Mouse (Mus musculus): ENCODE measurements around the gene Smad1. TPM values are rescaled to one million over a fixed set of nuclear protein-coding genes. Genes with fewer than 3 reads are reported as not detected.
"Not testable (repeated sequence)": the region's sequence is repeated elsewhere in the genome, so short reads cannot be mapped to it uniquely, and the experiment has no call there.

Smad1 gene
- total RNA-seq (2014; fragmentation: Nextera tagmentation) = 13.7 and 18.2 TPM in 2 replicates
- total RNA-seq (2017) = 16.4 and 17.3 TPM in 2 replicates

DNA sequence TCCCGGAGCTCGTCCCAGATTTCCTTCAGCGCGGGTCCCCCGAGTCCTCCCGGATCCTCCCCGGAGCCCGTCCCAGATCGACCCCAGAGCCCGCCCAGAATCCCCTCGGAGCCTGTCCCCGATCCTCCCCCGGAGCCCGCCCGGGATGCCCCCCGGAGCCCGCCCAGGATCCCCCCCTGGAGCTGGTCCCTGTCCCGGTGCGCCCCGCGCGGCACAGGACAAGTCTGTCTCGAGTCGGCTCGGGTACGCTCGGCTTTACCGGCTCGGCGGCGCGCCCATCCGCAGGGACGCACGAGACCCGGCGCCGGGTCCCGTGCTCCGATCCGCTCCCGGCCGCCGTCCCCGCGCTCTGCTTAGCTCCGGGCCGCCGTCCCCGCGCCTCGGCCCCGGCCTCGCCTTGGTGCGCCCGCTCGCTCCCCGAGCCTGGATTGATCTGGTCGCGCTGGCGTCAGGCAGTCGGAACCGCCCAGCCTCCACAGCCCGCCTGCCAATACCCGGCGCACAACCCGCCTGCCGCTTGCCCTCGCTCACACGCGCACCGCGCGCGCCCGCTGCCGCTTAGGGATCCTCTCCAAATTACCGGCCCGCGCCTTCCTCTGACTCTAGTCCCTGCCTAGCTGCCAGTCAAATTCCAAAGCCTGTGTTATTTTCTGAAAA, at the start of gene Smad1:
Gene Smad1 (minus strand): TSS at position 525 of the 657 bp plus-strand sequence.
- peak; percentile 78 for ATAC-seq (replicated peaks; ENCODE audit: poor library complexity, severe bottlenecking)

- peak; percentile 70 for ATAC-seq (replicated peaks; ENCODE audit: poor library complexity, severe bottlenecking)
Measured at GRCm38 (mm10) chr8:79447260-79447853, 48.0 kb upstream of the Smad1 start.

DNA sequence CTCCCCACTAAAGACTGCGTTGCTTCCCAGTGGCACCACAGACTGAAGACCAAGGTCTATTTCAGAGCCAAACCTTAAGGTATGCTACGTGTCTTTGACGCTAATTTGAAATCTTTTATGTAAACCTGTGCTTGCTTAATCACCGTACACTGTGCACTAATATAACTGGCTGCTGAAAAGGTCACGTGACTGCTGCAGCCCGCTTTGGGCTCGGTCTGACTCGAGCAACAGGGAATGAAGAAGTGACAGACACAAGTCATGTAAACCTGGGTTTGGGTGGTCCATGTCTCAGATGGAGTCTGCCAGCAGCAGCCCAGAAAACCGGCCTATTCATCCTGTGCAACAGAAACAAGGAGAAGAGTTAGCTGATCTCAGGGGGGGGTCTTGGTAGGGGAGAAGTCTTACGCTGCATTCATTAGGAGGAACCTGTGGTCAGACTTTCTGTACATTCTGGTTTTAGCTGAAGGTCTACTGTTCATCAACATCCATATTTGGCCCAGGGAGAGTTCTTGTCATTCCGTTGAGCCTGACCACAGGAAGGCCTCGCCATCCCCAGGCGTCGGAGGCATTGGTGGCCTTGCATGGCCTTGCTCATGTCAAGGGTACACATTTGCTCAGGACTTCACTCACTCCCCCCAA, 44.3 kb upstream of the Smad1 start:
- ATAC-seq (replicated peaks; ENCODE audit: poor library complexity, severe bottlenecking) = peak; percentile 68

- no peak for ATAC-seq (replicated peaks; ENCODE audit: poor library complexity, severe bottlenecking)
Measured at GRCm38 (mm10) chr8:79433953-79434500, 34.7 kb upstream of the Smad1 start.

DNA sequence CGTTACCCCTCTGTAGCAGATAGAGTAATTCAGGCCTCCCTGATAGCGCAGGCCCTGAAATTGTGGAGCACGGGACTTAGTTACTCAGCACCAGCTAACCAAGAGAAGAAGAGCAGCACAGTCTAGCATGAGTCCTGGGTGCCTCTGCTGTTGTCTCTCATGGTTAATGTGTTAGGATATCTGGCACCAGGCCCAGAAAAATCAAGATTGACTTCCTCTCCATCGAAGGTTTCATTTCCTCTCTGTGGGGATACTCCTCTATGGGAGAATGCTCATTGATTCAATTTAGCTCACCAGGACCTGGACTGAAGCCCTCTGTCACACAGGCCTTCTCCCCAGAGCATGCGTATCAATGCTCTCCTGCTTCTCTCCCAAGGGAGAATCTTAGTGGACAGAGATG, 15.6 kb upstream of the Smad1 start:
- ATAC-seq (replicated peaks; ENCODE audit: poor library complexity, severe bottlenecking) = peak; percentile 93

DNA sequence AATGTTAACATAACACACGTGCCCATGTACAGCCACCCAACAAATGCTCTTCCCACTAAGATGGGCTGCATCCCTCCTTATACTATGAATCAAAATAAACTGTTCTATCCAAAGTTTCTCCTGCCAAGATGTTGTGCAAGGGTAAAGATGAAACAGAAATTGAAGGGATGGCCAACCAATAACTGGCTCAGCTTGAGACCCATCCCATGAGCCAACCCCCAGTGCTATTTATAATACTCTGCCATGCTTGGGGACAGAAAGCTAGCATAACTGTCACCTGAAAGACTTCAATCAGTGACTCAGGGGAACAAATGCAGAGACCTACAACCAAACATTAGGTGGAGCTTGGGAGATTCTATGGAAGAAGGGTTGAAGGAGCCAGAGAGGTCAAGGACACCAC, 11.2 kb upstream of the Smad1 start:
- ATAC-seq (replicated peaks; ENCODE audit: poor library complexity, severe bottlenecking) = no peak

DNA sequence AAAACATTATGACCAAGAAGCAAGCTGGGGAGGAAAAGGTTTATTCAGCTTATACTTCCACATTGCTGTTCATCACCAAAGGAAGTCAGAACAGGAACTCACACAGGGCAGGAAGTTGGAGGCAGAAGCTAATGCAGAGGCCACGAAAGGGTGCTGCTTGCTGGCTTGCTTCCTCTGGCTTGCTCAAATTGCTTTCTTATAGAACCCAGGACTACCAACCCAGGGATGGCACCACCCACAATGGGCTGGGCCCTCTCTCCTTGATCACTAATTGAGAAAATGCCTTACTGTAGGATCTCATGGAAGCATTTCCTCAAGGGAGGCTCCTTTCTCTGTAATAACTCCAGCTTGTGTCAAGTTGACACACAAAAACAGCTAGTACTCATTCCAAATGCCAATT, 8.0 kb upstream of the Smad1 start:
- not testable (repeated sequence) for ATAC-seq (replicated peaks; ENCODE audit: poor library complexity, severe bottlenecking)

DNA sequence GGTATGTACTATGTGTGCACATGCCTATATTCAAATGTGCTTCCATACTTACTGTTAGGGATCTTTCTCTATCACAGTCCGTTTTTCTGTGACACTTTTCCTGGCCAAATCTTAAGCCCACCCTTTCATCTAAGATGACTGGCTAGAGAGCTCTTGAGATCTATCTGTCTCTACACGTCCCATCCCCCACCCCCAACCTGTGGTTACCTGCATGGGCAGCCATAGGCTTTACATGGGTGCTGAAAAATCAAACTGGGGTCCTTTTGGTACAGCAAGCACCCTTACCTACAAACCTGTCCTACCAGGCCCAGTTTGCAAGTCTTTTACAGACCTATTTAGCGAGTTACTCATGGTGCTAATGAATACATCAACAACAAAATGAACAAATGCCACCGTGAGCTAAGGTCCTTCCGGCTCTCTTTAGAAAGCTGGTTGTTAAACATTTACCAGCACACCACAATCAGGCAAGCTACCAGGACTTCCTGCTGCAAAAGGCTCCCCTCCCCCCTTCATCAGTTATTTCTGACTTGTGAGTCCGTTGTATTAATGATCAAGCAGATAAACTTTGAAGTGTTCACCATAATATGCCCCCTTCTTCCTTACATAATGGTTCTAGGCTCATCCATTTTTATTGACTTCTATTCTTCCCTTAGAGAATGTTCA, 5.7 kb upstream of the Smad1 start:
- ATAC-seq (replicated peaks; ENCODE audit: poor library complexity, severe bottlenecking) = no peak

DNA sequence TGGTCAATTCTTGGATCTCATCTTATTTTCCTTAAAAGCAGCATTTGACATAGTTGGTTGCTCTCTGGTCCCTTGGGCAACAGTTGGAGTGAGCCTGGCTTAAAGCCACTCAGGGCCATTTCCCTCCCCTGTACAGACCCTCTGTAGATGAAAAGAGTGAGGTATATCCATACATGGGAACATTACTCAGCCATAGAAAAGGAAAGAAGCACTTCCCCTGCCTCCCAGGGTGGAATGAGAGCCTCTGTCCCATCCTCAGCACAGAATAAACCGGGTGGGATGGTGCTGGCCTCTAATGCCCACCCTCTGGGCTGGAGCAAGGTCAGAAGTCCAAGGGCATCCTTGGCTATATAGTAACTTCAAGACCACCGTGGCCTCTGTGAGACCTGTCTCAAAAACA, 1.4 kb upstream of the Smad1 start:
- no peak for ATAC-seq (replicated peaks; ENCODE audit: poor library complexity, severe bottlenecking)

GRCm38 (mm10) chr8:79398251-79398981, 902 bp downstream of the Smad1 start:
- peak; percentile 61 for ATAC-seq (replicated peaks; ENCODE audit: poor library complexity, severe bottlenecking)

GRCm38 (mm10) chr8:79397705-79398250, 1.5 kb downstream of the Smad1 start:
- ATAC-seq (replicated peaks; ENCODE audit: poor library complexity, severe bottlenecking) = peak; percentile 32

DNA sequence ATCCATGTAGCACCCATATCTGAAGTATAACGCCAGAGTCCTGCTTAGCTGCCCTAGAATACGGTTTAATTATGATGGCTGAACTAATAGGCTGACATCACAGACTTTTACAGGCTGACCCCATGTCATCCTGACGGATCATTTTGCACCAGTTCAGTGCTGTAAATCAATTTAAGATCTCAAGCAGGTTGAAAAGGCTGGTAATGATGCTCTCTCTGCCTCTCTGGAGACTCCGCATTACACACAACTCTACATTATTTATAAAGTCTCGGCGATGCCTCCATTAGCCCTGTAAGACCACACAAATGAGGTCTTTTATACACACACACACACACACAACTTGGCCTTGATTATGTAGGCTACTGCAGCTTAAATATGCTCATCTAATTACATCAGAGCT, 2.4 kb downstream of the Smad1 start:
- no peak for ATAC-seq (replicated peaks; ENCODE audit: poor library complexity, severe bottlenecking)

DNA sequence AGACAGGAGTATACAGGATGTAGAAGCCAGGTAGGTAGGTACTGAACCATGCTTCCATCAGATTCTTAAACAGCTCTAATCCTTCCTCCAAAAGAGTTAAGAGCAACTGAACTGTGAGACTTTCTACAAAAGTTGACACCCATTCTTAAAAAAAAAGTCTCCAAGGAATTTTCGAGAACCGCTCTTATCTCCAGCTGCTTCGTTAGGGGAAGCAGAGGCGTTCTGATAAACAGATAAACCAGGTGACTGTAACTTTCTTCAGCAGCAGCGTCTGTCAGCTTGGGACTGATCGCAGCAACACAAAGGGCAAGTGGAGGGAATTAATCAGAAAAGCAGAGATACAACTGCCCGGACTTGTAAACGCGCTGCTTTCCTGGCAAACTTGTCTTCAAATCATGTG, 5.3 kb downstream of the Smad1 start:
- ATAC-seq (replicated peaks; ENCODE audit: poor library complexity, severe bottlenecking) = no peak

- ATAC-seq (replicated peaks; ENCODE audit: poor library complexity, severe bottlenecking) = no peak
Measured at GRCm38 (mm10) chr8:79393215-79393614, 6.1 kb downstream of the Smad1 start.

- ATAC-seq (replicated peaks; ENCODE audit: poor library complexity, severe bottlenecking) = peak; percentile 79
Measured at GRCm38 (mm10) chr8:79392649-79393048, 6.7 kb downstream of the Smad1 start.

- no peak for ATAC-seq (replicated peaks; ENCODE audit: poor library complexity, severe bottlenecking)
Measured at GRCm38 (mm10) chr8:79391454-79391853, 7.9 kb downstream of the Smad1 start.

DNA sequence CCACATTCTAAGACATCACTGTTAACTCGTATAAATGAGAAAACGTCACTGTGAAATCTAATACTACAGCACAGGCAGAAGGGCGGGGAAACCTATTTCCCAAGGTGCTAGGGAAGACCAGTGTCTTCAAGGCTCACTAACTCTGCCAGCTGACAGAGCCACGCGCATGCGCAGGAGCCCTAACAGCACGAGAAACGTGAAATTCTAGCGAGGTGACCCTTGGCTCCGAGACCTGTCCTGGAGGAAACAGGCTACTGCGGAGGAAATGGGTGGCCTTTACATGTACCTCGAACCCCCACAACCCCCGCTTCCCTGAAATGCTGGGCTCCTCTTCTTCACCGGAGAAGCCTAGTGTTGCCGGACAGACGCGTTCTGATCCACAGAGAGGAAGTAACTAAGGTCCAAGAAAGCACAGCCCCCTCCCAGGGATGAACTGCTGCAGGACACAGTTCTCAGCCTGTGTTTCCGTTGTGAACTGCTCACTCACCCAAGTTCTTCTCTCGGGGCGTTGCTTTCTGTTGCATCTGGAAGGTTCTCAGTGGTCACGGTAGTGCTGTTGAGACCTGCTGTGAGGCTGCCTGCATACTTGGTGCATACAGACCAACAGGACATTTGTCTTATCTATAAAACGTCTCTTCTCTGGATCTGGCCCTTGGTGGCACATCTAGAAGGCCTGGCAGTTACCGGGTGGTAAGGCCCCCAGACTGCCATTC, 10.1 kb downstream of the Smad1 start:
- ATAC-seq (replicated peaks; ENCODE audit: poor library complexity, severe bottlenecking) = no peak

DNA sequence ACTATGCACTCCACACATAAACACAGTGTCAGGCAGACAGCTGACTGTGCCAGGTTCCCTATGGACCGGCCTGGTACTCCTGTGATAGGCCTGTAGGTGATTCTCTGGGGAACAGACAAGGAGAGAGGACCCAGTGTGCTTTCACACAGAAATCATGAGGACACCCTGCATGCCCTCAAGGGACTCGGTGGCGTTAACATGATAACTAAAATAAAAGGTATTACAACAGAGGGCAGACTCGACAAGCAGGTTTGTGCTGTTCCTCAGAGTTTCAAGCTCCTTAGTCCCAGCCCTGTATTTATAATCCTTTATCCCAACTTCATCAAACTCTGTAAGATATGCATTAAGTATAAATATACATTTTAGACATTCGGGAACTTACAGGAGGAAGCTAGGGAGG, 12.5 kb downstream of the Smad1 start:
- no peak for ATAC-seq (replicated peaks; ENCODE audit: poor library complexity, severe bottlenecking)

- no peak for ATAC-seq (replicated peaks; ENCODE audit: poor library complexity, severe bottlenecking)
Measured at GRCm38 (mm10) chr8:79386358-79386757, 13.0 kb downstream of the Smad1 start.
